Mouse (Mus musculus) heart, embryonic 16.5 days (tissue): ENCODE results near the gene Kcna7. TPM values are rescaled to one million over a fixed set of nuclear protein-coding genes. Genes with fewer than 3 reads are reported as not detected.

ENCODE experiments used
- ATAC-seq: fragments of 200-750 bp; cut with Nextera tagmentation; replicated peaks from 2 replicates; pipeline ENCODE4 v1.8.0; 2017; ENCODE audit warnings: moderate number of reproducible peaks; ENCODE audit not compliant: insufficient read depth, low FRiP score; ENCODE audit errors: extremely low read depth
- H3K27ac ChIP-seq: fragments of 300-500 bp; sonication (generic); 2 replicates; pipeline ENCODE4 v1.5.1; 2014; ENCODE audit warnings: mild to moderate bottlenecking, low read length, control low read depth, moderate library complexity
- H3K27me3 ChIP-seq: fragments of 300-500 bp; sonication (generic); 2 replicates; pipeline ENCODE4 v1.6.1; 2014; ENCODE audit warnings: low read length, mixed read lengths; ENCODE audit not compliant: control insufficient read depth, insufficient read depth
- H3K36me3 ChIP-seq: fragments of 300-500 bp; sonication (generic); 2 replicates; pipeline ENCODE4 v1.6.1; 2014; ENCODE audit not compliant: control insufficient read depth, insufficient read depth
- H3K4me1 ChIP-seq: fragments of 300-500 bp; sonication (generic); 2 replicates; pipeline ENCODE4 v1.6.1; 2014; ENCODE audit warnings: low read length, mixed read lengths; ENCODE audit not compliant: control insufficient read depth, insufficient read depth
- H3K4me2 ChIP-seq: fragments of 300-500 bp; sonication (generic); 2 replicates; pipeline ENCODE4 v1.6.1; 2014; ENCODE audit warnings: low read depth, mild to moderate bottlenecking, control low read depth, low read length
- H3K4me3 ChIP-seq: fragments of 300-500 bp; sonication (generic); 2 replicates; pipeline ENCODE4 v1.5.1; 2014; ENCODE audit warnings: mild to moderate bottlenecking, control low read depth, low read length
- H3K9ac ChIP-seq: fragments of 300-500 bp; sonication (generic); 2 replicates; pipeline ENCODE4 v1.6.1; 2014; ENCODE audit warnings: low read length, control low read depth
- H3K9me3 ChIP-seq: fragments of 300-500 bp; sonication (generic); replicated peaks from 2 replicates; pipeline ENCODE4 v1.6.1; 2016; ENCODE audit warnings: low read length; ENCODE audit not compliant: control insufficient read depth
- WGBS: fragments of 180-500 bp; shearing (Covaris S2); extraction: QIAGEN DNeasy Blood & Tissue Kit; methylation state at CpG from one replicate; pipeline ENCODE4 v1.1.7; 2014; 5-methylcytosine and 5-hydroxymethylcytosine counted together
- polyA plus RNA-seq: library from polyadenylated mRNA; unstranded; fragments of >200 nt; fragmentation: Nextera tagmentation; extraction: Ambion mirVana; gene quantifications from 2 replicates; pipeline ENCODE4 v1.2.1, GENCODE M21; 2015

Gene Kcna7
- polyA plus RNA-seq, 1 experiment from 2014 or later, result 0.25 TPM

GRCm38 (mm10) chr7:45449974-45450373, 44.5 kb downstream of the Kcna7 start:
- peaks cover 36% of the 10 kb centered on the region for H3K36me3 ChIP-seq
- no peak overlapping the region for H3K9ac ChIP-seq
- 88% methylated on average over 1 of the region's 1 CpGs for WGBS
- no peak overlapping the region for H3K4me2 ChIP-seq
- H3K9me3 ChIP-seq, result no peaks in the 10 kb centered on the region
- H3K27ac ChIP-seq, result no peak overlapping the region
- peaks cover 6% of the 10 kb centered on the region for H3K4me1 ChIP-seq
- ATAC-seq, result no peak
- H3K4me3 ChIP-seq, result no peak overlapping the region
- H3K27me3 ChIP-seq, result no peaks in the 10 kb centered on the region

GRCm38 (mm10) chr7:45451344-45451982, 46.0 kb downstream of the Kcna7 start:
- 54% methylated on average over 23 of the region's 23 CpGs for whole genome bisulfite sequencing
- peaks cover 40% of the 10 kb centered on the region for H3K36me3 ChIP-seq
- no peaks in the 10 kb centered on the region for H3K9me3 ChIP-seq
- no peak overlapping the region for H3K4me3 ChIP-seq
- no peak overlapping the region for H3K9ac ChIP-seq
- no peaks in the 10 kb centered on the region for H3K27me3 ChIP-seq
- no peak overlapping the region for H3K4me2 ChIP-seq
- ATAC-seq, result peak; percentile 63; the same call in 1 of the 2 replicates
- H3K27ac ChIP-seq, result no peak overlapping the region
- peaks cover 10% of the 10 kb centered on the region for H3K4me1 ChIP-seq

DNA sequence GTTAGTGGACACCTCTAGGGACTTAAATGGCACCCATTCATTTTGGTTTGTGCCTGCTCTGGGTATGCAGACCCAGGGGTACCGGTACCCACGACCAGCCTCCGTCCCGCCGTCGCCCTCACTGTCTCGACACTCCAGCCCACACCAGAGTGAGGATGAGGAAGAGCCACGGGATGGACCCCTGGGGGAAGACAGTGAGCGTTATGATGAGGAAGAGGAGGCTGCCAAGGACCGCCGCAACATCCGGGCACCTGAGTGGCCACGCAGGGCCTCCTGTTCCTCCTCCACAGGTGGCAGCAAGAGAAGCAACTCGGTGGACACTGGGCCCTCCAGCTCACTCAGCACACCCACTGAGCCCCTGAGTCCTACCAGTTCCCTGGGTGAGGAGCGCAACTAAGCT, 49.5 kb downstream of the Kcna7 start:
- H3K36me3 ChIP-seq, result peaks cover 41% of the 10 kb centered on the region
- no peak overlapping the region for H3K27ac ChIP-seq
- no peaks in the 10 kb centered on the region for H3K27me3 ChIP-seq
- no peaks in the 10 kb centered on the region for H3K9me3 ChIP-seq
- no peak overlapping the region for H3K4me2 ChIP-seq
- peaks cover 23% of the 10 kb centered on the region for H3K4me1 ChIP-seq
- H3K4me3 ChIP-seq, result no peak overlapping the region
- no peak for ATAC-seq
- 87% methylated on average over 15 of the region's 15 CpGs for WGBS
- H3K9ac ChIP-seq, result no peak overlapping the region

DNA sequence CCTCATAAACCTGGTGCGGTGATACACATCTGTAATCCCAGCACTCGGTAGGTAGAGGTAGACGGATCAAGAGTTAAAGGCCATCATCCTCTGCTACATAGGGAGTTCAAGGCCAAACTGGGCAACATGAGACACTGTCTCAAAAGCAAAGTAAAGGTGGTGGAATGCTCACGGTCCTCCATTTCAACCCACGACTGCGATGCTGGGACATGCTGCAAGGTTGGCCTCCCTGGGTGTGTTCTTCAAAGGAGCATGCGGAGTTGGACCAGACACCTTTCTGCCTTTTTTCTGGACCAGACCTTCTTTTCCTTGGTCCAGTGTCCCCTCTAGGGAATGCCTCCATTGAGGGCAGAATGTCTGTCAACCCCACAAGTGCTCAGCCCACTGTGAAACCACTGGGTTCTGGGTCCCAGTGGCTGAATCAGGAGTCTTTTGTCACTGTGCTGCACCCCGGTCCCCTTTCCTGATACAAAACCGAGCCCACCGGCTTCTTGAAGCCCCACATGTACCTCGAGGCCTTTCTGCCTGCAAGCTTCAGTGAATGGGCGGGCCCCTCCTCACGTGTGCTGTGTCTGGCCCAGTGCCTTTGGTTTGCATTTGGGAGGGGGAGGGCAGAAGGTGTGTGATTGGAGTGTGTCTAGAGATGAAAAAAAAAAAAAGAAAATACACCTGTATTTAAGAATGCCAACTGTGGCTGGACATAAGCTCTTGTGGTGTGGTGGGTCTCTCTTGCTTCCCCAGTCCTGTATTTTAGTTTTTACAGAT, 50.7 kb downstream of the Kcna7 start:
- H3K36me3 ChIP-seq, result peaks cover 41% of the 10 kb centered on the region
- no peak for ATAC-seq
- peaks cover 34% of the 10 kb centered on the region for H3K4me1 ChIP-seq
- no peak overlapping the region for H3K9ac ChIP-seq
- H3K4me3 ChIP-seq, result no peak overlapping the region
- no peaks in the 10 kb centered on the region for H3K9me3 ChIP-seq
- H3K4me2 ChIP-seq, result no peak overlapping the region
- H3K27ac ChIP-seq, result peak overlapping the region; percentile 68
- 67% methylated on average over 13 of the region's 13 CpGs for WGBS
- no peaks in the 10 kb centered on the region for H3K27me3 ChIP-seq

- peak overlapping the region; percentile 68 for H3K27ac ChIP-seq
- H3K4me3 ChIP-seq, result peak overlapping the region; percentile 70; the same call in 1 of the 2 replicates
- peak overlapping the region; percentile 71 for H3K4me2 ChIP-seq
- H3K27me3 ChIP-seq, result no peaks in the 10 kb centered on the region
- WGBS, result 38% methylated on average over 9 of the region's 9 CpGs
- H3K4me1 ChIP-seq, result peaks cover 36% of the 10 kb centered on the region
- no peak for ATAC-seq
- peaks cover 39% of the 10 kb centered on the region for H3K36me3 ChIP-seq
- H3K9me3 ChIP-seq, result no peaks in the 10 kb centered on the region
- no peak overlapping the region; the same call in 1 of the 2 replicates for H3K9ac ChIP-seq
These were observed 51.3 kb downstream of the Kcna7 start for GRCm38 (mm10) chr7:45456721-45457203.

- peak overlapping the region; percentile 71 for H3K4me2 ChIP-seq
- H3K9me3 ChIP-seq, result no peaks in the 10 kb centered on the region
- peaks cover 36% of the 10 kb centered on the region for H3K4me1 ChIP-seq
- H3K9ac ChIP-seq, result peak overlapping the region; percentile 92
- H3K27me3 ChIP-seq, result no peaks in the 10 kb centered on the region
- H3K36me3 ChIP-seq, result peaks cover 39% of the 10 kb centered on the region
- H3K4me3 ChIP-seq, result peak overlapping the region; percentile 70
- 46% methylated on average over 10 of the region's 10 CpGs for WGBS
- no peak for ATAC-seq
- H3K27ac ChIP-seq, result peak overlapping the region; percentile 68
These were observed 52.0 kb downstream of the Kcna7 start for GRCm38 (mm10) chr7:45457204-45458060.

GRCm38 (mm10) chr7:45458748-45459563, 53.5 kb downstream of the Kcna7 start:
- ATAC-seq, result peak; percentile 62
- Histone ChIP-seq H3K27me3 (no peaks in the 10 kb centered on the region), H3K4me2 (peak overlapping the region; percentile 71), H3K4me1 (peaks cover 36% of the 10 kb centered on the region), H3K4me3 (peak overlapping the region; percentile 70), H3K27ac (peak overlapping the region; percentile 95), H3K9ac (peak overlapping the region; percentile 92), H3K36me3 (peaks cover 44% of the 10 kb centered on the region), H3K9me3 (no peaks in the 10 kb centered on the region)
- WGBS, result under 1% methylated on average over 42 of the region's 43 CpGs
